Mouse (Mus musculus): Measurements from ENCODE around the gene Zfp148. TPM values are rescaled to one million over a fixed set of nuclear protein-coding genes. Genes with fewer than 3 reads are reported as not detected.
"Not testable (repeated sequence)": the region's sequence is repeated elsewhere in the genome, so short reads cannot be mapped to it uniquely, and the experiment has no call there.

Zfp148 gene
- polyA plus RNA-seq, 1 experiment = 33.2 TPM

GRCm38 (mm10) chr16:33380882-33381613 is 412 bp downstream of the Zfp148 start:
- peak in 1 of 2 experiments; percentile 43 for DNase-seq (ENCODE audit: extremely low spot score in 1 of 2, low spot score in 1 of 2)

- no peak for DNase-seq (ENCODE audit: extremely low spot score in 1 of 2, low spot score in 1 of 2)
These were observed 1.1 kb downstream of the Zfp148 start for GRCm38 (mm10) chr16:33381614-33382245.

GRCm38 (mm10) chr16:33382341-33382740 is 1.7 kb downstream of the Zfp148 start:
- no peak for DNase-seq (ENCODE audit: extremely low spot score in 1 of 2, low spot score in 1 of 2)

- DNase-seq (ENCODE audit: extremely low spot score in 1 of 2, low spot score in 1 of 2) = no peak
These were observed 2.9 kb downstream of the Zfp148 start for GRCm38 (mm10) chr16:33383584-33383983.

GRCm38 (mm10) chr16:33384057-33384456 is 3.4 kb downstream of the Zfp148 start:
- DNase-seq (ENCODE audit: extremely low spot score in 1 of 2, low spot score in 1 of 2) = not testable (repeated sequence)

- no peak for DNase-seq (ENCODE audit: extremely low spot score in 1 of 2, low spot score in 1 of 2)
These were observed 6.4 kb downstream of the Zfp148 start for GRCm38 (mm10) chr16:33387013-33387412.

GRCm38 (mm10) chr16:33387420-33387819 is 6.8 kb downstream of the Zfp148 start:
- no peak for DNase-seq (ENCODE audit: extremely low spot score in 1 of 2, low spot score in 1 of 2)

GRCm38 (mm10) chr16:33399913-33400782 is 19.5 kb downstream of the Zfp148 start:
- DNase-seq (ENCODE audit: extremely low spot score in 1 of 2, low spot score in 1 of 2) = peak in 1 of 2 experiments; percentile 39

- DNase-seq (ENCODE audit: extremely low spot score in 1 of 2, low spot score in 1 of 2) = no peak
These were observed 20.3 kb downstream of the Zfp148 start for GRCm38 (mm10) chr16:33400943-33401342.

GRCm38 (mm10) chr16:33403258-33403657 is 22.6 kb downstream of the Zfp148 start:
- no peak for DNase-seq (ENCODE audit: extremely low spot score in 1 of 2, low spot score in 1 of 2)

- no peak for DNase-seq (ENCODE audit: extremely low spot score in 1 of 2, low spot score in 1 of 2)
These were observed 23.4 kb downstream of the Zfp148 start for GRCm38 (mm10) chr16:33404055-33404454.

- DNase-seq (ENCODE audit: extremely low spot score in 1 of 2, low spot score in 1 of 2) = no peak
These were observed 24.9 kb downstream of the Zfp148 start for GRCm38 (mm10) chr16:33405487-33405886.

GRCm38 (mm10) chr16:33410151-33410550 is 29.5 kb downstream of the Zfp148 start:
- DNase-seq (ENCODE audit: extremely low spot score in 1 of 2, low spot score in 1 of 2) = no peak

- no peak for DNase-seq (ENCODE audit: extremely low spot score in 1 of 2, low spot score in 1 of 2)
These were observed 30.0 kb downstream of the Zfp148 start for GRCm38 (mm10) chr16:33410605-33411004.

- DNase-seq (ENCODE audit: extremely low spot score in 1 of 2, low spot score in 1 of 2) = peak; percentile 20 to 52
These were observed 33.6 kb downstream of the Zfp148 start for GRCm38 (mm10) chr16:33414191-33414590.

- DNase-seq (ENCODE audit: extremely low spot score in 1 of 2, low spot score in 1 of 2) = no peak
These were observed 35.0 kb downstream of the Zfp148 start for GRCm38 (mm10) chr16:33415607-33416006.

GRCm38 (mm10) chr16:33428327-33428726 is 47.7 kb downstream of the Zfp148 start:
- no peak for DNase-seq (ENCODE audit: extremely low spot score in 1 of 2, low spot score in 1 of 2)

- DNase-seq (ENCODE audit: extremely low spot score in 1 of 2, low spot score in 1 of 2) = no peak
These were observed 51.0 kb downstream of the Zfp148 start for GRCm38 (mm10) chr16:33431660-33432059.

GRCm38 (mm10) chr16:33441065-33441464 is 60.4 kb downstream of the Zfp148 start:
- DNase-seq (ENCODE audit: extremely low spot score in 1 of 2, low spot score in 1 of 2) = no peak

GRCm38 (mm10) chr16:33446830-33447229 is 66.2 kb downstream of the Zfp148 start:
- DNase-seq (ENCODE audit: extremely low spot score in 1 of 2, low spot score in 1 of 2) = no peak

- no peak for DNase-seq (ENCODE audit: extremely low spot score in 1 of 2, low spot score in 1 of 2)
These were observed 73.2 kb downstream of the Zfp148 start for GRCm38 (mm10) chr16:33453826-33454225.

All from frontal cortex, adult 2 months (tissue).